Mouse (Mus musculus) neural tube, embryonic 13.5 days (tissue): ENCODE measurements at regions not wholly inside any gene's neighbourhood (a gene's known extent, or its start where the extent isn't known, plus 50 kb on each side); places are given as distances from the start of the nearest gene placed in this dataset.

Source experiments
- ATAC-seq: fragments of 200-750 bp; cut with Nextera tagmentation; 2 replicates; pipeline ENCODE4 v1.8.0; 2017; ENCODE audit warnings: low read depth, mild to moderate bottlenecking, moderate TSS enrichment, moderate library complexity
- H3K27ac ChIP-seq: fragments of 300-500 bp; sonication (generic); replicated peaks from 2 replicates; pipeline ENCODE4 v1.5.1; 2015; ENCODE audit warnings: moderate library complexity, mild to moderate bottlenecking, inconsistent platforms
- H3K27me3 ChIP-seq: fragments of 300-500 bp; sonication (generic); 2 replicates; pipeline ENCODE4 v1.6.1; 2015; ENCODE audit warnings: mild to moderate bottlenecking, inconsistent platforms
- H3K36me3 ChIP-seq: fragments of 300-500 bp; sonication (generic); 2 replicates; pipeline ENCODE4 v1.6.1; 2015; ENCODE audit warnings: mild to moderate bottlenecking, inconsistent platforms
- H3K4me1 ChIP-seq: fragments of 300-500 bp; sonication (generic); replicated peaks from 2 replicates; pipeline ENCODE4 v1.6.1; 2015; ENCODE audit warnings: inconsistent platforms
- H3K4me2 ChIP-seq: fragments of 300-500 bp; sonication (generic); 2 replicates; pipeline ENCODE4 v1.6.1; 2015; ENCODE audit warnings: inconsistent platforms, mild to moderate bottlenecking, moderate library complexity
- H3K4me3 ChIP-seq: fragments of 300-500 bp; sonication (generic); 2 replicates; pipeline ENCODE4 v1.5.1; 2015; ENCODE audit warnings: mild to moderate bottlenecking, inconsistent platforms
- H3K9ac ChIP-seq: fragments of 300-500 bp; sonication (generic); 2 replicates; pipeline ENCODE4 v1.6.1; 2015; ENCODE audit warnings: moderate library complexity, mild to moderate bottlenecking, inconsistent platforms
- H3K9me3 ChIP-seq: fragments of 300-500 bp; sonication (generic); 2 replicates; pipeline ENCODE4 v1.6.1; 2016; ENCODE audit warnings: inconsistent platforms
- WGBS: fragments of 180-500 bp; shearing (Covaris S2); methylation state at CpG from one replicate; pipeline ENCODE4 v1.1.7; 2015; 5-methylcytosine and 5-hydroxymethylcytosine counted together

DNA sequence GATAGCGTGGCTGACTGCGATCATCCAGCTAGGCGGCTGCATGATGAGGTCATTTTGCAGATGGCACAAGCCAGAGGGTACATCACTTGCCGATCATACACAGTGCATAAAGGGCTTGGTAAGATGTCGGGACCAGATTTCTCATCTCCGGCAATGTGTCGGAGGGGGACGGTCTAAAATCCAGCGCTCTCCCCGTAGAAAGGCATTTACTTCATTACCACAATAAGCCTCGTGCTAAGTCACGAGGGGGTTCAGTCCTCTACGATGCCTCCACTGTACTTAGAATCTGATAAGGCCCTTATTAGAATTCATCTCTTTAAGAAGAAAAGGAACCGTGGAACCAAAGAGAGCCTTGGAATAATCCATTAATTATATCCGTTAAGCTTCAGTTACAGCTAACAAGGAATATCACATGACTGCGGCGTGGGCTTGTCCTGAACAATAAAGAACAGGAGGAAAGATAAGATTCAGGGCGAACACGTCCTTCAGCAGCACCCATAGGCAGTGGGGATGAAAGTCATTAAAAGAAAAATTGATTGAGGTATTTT, 52.3 kb upstream of the Atrnl1 start:
- peak; percentile 19; the same call in 1 of the 2 replicates for ATAC-seq
- Histone ChIP-seq H3K4me1 (peaks cover 12% of the 10 kb centered on the region; the same call in 1 of the 2 replicates), H3K9me3 (no peaks in the 10 kb centered on the region), H3K4me2 (no peak overlapping the region), H3K4me3 (no peak overlapping the region), H3K27me3 (no peaks in the 10 kb centered on the region), H3K36me3 (no peaks in the 10 kb centered on the region), H3K9ac (no peak overlapping the region), H3K27ac (no peak overlapping the region)
- 55% methylated on average over 19 of the region's 19 CpGs for WGBS

GRCm38 (mm10) chr19:57560757-57561156, 50.1 kb upstream of the Atrnl1 start:
- WGBS, result 57% methylated on average over 3 of the region's 3 CpGs
- H3K4me2 ChIP-seq, result no peak overlapping the region
- H3K36me3 ChIP-seq, result no peaks in the 10 kb centered on the region
- no peak for ATAC-seq
- H3K9me3 ChIP-seq, result no peaks in the 10 kb centered on the region
- no peak overlapping the region for H3K27ac ChIP-seq
- peaks cover 12% of the 10 kb centered on the region; the same call in 1 of the 2 replicates for H3K4me1 ChIP-seq
- no peak overlapping the region for H3K9ac ChIP-seq
- no peak overlapping the region for H3K4me3 ChIP-seq
- no peaks in the 10 kb centered on the region for H3K27me3 ChIP-seq
